Mouse (Mus musculus) ovary, adult 18-20 months (tissue): ENCODE data around the gene Flt3l.
"Not testable (repeated sequence)": the region's sequence is repeated elsewhere in the genome, so short reads cannot be mapped to it uniquely, and the experiment has no call there.

Source experiments
- DNase-seq: peaks from one replicate; pipeline ENCODE4 v3.0.0; 2022; ENCODE audit warnings: low spot score, mixed read lengths

Gene Flt3l

GRCm38 (mm10) chr7:45123186-45123570, 13.1 kb downstream of the Flt3l start:
- DNase-seq, result no peak

- DNase-seq, result no peak
Observed at GRCm38 (mm10) chr7:45122561-45123185, 13.6 kb downstream of the Flt3l start.

GRCm38 (mm10) chr7:45121966-45122365, 14.3 kb downstream of the Flt3l start:
- DNase-seq, result no peak

GRCm38 (mm10) chr7:45121404-45121803, 14.8 kb downstream of the Flt3l start:
- no peak for DNase-seq

GRCm38 (mm10) chr7:45119780-45120709, 16.2 kb downstream of the Flt3l start:
- no peak for DNase-seq

GRCm38 (mm10) chr7:45118336-45118735, 17.9 kb downstream of the Flt3l start:
- no peak for DNase-seq

GRCm38 (mm10) chr7:45117566-45117965, 18.7 kb downstream of the Flt3l start:
- no peak for DNase-seq

GRCm38 (mm10) chr7:45113476-45113875, 22.8 kb downstream of the Flt3l start:
- no peak for DNase-seq

- DNase-seq, result no peak
Observed at GRCm38 (mm10) chr7:45112529-45112928, 23.7 kb downstream of the Flt3l start.

GRCm38 (mm10) chr7:45111940-45112339, 24.3 kb downstream of the Flt3l start:
- DNase-seq, result no peak

GRCm38 (mm10) chr7:45110089-45110488, 26.1 kb downstream of the Flt3l start:
- DNase-seq, result not testable (repeated sequence)

GRCm38 (mm10) chr7:45107052-45107645, 29.1 kb downstream of the Flt3l start:
- DNase-seq, result no peak

- no peak for DNase-seq
Observed at GRCm38 (mm10) chr7:45106441-45106840, 29.8 kb downstream of the Flt3l start.

GRCm38 (mm10) chr7:45105491-45105890, 30.7 kb downstream of the Flt3l start:
- no peak for DNase-seq

- no peak for DNase-seq
Observed at GRCm38 (mm10) chr7:45104941-45105340, 31.3 kb downstream of the Flt3l start.

- peak; percentile 94 for DNase-seq
Observed at GRCm38 (mm10) chr7:45103652-45104180, 32.5 kb downstream of the Flt3l start, which contains the start of gene Fcgrt. TSS of gene Fcgrt (minus strand) at chr7:45103851.

GRCm38 (mm10) chr7:45102940-45103585, 33.2 kb downstream of the Flt3l start:
- no peak for DNase-seq

- DNase-seq, result no peak
Observed at GRCm38 (mm10) chr7:45102441-45102840, 33.8 kb downstream of the Flt3l start.

- no peak for DNase-seq
Observed at GRCm38 (mm10) chr7:45100046-45100445, 36.2 kb downstream of the Flt3l start.

- no peak for DNase-seq
Observed at GRCm38 (mm10) chr7:45098541-45099240, 37.5 kb downstream of the Flt3l start.

- no peak for DNase-seq
Observed at GRCm38 (mm10) chr7:45097479-45097878, 38.8 kb downstream of the Flt3l start.
